Mouse (Mus musculus) CD4-positive, CD25-positive, alpha-beta regulatory T cell, adult 2 months (primary cell): ENCODE data around the gene Rmi2.
"Not testable (repeated sequence)": the region's sequence is repeated elsewhere in the genome, so short reads cannot be mapped to it uniquely, and the experiment has no call there.

Experiments
- DNase-seq: peaks from one replicate; pipeline ENCODE4 v3.0.0-alpha.2; 2012; ENCODE audit warnings: low read depth, low spot score

The Rmi2 gene

DNA sequence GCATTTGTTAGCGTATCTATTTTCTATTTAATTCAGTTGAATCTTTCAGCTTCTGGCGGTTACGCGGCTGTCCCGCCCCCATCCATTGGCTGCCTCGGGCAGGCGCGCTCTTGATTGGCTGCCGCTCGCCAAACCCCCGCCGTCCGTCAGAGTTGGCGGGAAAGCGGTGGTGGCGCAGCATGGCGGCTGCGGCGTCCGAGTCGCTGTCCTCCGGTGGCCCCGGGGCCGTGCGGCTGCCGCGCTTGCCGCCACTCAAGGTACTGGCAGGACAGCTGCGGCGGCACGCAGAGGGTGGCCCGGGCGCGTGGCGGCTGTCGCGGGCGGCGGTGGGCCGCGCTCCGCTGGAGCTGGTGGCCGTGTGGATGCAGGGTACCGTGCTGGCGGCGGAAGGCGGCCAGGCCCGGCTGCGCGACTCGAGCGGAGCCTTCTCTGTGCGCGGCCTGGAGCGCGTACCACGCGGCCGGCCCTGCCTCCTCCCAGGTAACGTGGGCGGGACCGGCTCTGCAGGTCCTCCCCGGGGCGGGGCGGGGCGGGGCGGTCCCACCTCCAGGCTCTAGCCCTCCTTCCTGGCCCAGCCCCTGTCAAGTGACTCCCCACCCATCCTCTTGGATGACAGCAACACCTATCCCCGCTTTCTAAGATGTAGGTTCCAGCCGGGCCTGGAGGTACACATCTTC lies at the start of gene Rmi2:
Gene Rmi2, plus strand, starts transcription at position 149 of the 677 bp plus-strand sequence.
- peak; percentile 93 for DNase-seq

DNA sequence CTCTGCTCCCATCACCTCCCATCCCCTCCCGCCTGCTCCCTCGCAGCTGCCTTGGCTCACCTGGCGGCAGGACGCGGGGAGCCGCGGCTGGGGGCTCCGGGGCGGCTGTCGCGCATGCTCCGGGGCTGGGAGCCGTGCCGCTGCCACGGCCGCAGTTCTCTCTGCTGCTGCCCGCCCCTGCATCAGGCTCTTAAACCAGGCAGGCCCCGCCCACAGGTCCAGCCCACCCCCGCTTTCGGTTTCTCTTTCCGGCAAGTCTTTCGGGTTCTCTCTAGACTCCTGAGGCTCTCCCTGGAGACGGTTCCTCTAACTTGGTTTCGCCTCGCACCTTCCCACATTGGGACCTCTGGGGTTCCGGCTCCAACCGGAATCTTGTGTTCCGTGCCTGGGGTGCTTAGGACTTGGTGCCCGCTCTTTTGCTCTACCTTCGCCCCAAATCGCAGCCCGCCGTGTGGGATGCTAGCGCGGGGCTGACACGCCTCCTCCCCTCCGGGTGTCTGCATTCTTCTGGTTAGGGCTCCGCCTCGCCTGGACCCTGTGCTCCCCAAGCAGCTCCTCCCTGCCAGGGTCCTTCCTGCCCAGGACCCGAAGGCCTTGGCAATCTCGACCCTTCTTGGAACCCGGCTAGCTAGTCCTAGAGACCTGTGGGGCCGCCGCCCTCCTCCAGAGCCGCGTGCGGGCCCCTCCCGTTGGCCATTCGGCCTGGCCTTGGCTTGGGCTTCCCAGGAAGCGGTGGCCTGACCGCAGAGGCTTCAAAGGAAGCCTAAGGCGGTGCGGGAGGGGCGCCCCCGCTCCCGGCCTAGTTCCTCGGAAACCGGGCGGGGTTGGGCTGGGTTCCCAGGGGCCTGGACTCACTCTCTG lies 49.3 kb upstream of the Rmi2 start, which contains the start of gene Socs1:
Gene Socs1, minus strand, starts transcription at position 166 of the 861 bp plus-strand sequence.
- DNase-seq: peak; percentile 98

DNA sequence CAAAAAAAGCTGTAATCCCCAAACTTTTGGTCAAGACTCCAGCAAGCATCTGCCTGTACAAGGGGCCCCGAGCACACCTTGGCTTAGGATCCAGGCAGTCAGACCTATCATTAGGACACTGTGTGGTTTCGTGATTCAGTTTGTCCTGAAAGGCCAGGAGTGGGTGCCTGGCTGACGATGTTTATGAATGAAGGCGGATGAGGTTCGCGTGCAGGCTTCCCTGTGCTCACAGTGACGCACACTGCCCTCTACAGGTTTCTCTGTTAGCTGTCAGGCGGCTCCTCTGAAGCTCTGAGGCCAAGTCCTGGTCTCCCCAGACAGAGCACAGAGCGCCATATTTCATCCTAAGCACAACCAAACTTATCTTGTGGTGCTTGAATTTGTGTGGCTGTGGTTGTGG lies 48.6 kb upstream of the Rmi2 start:
- DNase-seq: peak; percentile 95

DNA sequence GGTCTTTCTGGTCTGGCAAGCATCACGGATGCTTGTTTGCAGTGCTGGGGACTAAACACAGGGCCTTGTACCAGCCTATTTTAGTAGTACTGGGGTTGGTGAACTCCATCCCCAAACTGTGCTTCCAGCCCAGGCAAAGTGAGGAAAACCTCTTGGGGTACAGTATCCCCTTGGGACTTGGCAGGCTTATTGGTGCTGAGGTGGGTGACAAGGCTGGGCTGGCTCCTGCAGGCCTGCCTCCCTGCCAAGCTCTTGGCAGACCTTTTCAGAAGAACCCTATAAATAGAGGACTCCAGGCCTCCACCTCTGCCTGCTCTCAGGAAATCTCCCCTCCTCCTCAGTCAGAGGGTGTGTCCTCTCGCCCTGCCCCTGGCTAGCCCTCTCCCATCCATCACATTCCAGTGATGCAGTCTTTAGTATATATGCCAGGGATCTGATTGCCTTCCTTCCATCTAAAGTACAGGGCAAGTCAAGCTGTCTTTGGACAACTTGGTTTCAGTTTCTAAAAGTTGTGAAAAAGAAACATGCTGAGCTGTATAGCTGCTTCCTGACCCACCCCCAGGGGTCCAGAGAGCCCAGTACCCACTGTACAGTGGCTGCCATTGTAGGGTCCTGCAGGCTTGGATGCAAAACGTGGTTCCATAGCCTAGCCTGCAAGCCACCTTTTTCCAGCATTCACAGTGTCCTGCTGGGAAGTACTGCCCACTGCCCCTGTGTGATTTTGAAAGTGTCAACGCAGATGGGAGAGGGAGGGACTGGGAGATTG lies 47.9 kb upstream of the Rmi2 start:
- peak; percentile 28 for DNase-seq

DNA sequence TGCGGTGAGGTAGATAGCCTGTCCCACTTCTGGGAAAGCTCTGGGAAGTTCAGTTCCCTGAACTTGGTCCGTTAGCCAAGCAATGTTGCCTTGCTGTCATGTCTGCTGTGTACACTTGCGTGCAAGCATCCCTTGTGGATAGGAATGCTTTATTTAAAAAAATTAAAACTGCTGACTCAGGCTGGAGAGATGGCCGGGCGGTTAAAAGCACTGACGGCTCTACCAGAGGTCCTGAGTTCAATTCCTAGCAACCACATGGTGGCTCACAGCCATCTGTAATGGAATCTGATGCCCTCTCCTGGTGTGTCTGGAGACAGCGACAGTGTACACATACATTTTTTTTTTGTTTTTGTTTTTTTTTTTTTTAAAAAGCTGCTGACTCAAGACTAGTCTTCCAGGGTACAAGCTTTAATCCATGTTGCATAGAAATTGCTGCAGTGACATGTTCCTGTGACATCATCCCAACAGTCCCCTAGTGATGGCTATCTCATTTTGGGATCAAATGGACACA lies 47.3 kb upstream of the Rmi2 start:
- DNase-seq: no peak

DNA sequence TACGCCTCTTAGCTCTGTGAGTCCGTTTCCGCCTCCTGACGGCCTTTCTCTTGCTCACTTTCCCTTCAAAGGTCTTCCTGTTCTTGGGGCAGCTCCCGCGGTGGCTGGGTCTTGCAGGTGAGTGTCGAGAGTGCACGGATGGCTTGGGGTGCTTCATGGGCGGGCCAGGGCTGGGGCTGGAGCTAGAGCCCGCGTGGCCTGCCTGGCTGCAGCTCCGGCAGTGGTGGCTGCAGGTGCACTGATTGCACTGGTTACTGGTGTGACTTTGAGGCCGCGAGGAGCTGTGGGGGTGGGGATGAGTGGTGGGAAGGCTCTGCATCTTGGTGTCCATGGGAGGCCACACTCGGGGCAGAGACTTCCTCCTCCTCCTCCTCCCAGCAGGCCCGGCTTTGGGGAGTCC lies 46.6 kb upstream of the Rmi2 start, which contains the start of gene Tnp2:
Gene Tnp2, minus strand, starts transcription at position 390 of the 400 bp plus-strand sequence.
- DNase-seq: peak; percentile 63

DNA sequence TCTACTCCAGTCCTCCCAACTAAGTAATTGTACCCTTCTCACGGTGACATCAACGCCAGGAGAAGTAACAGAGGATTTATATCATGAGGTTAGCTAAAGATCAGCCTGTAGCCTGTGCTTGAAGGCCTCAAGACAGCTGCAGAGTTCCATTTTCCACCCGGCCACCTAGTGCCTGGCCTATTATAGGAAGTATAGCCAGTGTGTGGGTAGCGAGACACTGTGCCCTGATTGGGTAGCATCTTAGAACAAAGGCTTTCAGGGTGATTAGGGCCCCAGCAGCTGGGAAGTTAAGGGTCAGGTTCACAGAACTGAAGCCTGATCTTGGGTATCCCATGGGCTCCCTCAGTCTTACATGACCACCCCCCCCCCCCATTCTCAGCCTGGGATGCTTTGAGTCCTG lies 46.0 kb upstream of the Rmi2 start:
- peak; percentile 56 for DNase-seq

DNA sequence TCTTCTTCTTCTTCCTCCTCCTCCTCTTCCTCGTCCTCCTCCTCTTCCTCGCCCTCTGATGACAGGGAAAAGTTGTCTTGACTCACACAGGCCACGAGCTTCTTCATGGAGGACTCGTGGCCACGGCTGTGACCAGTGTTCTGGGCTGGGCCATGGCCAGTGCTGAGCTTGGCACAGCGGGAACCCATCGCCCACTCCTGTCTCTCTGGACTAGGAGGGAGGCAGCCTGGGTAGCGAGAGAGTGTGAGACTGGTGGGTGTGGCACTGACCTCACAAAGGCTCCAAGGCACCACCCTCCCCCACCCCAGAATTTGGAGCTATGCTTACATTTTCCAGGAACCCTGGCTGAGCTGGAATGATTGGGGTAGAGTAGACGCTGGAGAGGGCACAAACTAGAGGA lies 44.2 kb upstream of the Rmi2 start, which contains the start of gene Prm3:
Gene Prm3, minus strand, starts transcription at position 213 of the 400 bp plus-strand sequence.
- no peak for DNase-seq

DNA sequence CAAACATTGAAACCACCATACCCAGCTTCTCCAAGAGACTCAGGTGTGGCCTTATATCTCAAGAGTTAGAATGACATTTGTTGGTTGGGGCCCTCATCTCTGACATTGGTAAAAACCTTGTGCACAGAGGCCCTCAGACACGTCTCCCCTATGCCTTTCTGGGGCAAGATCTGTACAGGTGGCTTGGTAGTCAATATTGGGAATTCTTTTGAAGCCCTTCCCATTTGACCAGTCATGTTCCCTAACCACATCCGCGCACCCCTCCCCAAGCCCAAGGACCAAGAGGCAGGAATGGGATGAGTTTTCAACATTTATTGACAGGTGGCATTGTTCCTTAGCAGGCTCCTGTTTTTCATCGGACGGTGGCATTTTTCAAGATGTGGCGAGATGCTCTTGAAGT lies 38.8 kb upstream of the Rmi2 start, which contains the start of gene Prm2:
Gene Prm2, minus strand, starts transcription at position 101 of the 400 bp plus-strand sequence.
- no peak for DNase-seq

DNA sequence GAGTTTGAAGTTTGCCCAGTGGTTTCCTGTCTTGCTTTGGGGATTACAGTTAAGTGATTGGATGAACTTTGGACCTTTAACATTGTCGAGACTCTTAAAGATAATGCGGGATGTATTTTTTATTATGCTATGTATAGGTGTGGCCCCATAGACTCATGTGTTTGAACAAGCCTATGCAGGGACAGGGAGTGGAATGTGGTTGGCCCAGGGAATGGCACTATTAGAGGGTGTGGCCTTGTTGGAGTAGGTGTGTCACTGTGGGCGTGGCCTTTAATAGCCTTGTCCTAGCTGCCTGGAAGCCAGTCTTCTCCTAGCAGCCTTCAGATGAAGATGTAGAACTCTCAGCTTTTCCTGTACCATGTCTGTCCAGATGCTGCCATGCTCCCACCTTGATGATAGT lies 32.4 kb upstream of the Rmi2 start:
- not testable (repeated sequence) for DNase-seq

DNA sequence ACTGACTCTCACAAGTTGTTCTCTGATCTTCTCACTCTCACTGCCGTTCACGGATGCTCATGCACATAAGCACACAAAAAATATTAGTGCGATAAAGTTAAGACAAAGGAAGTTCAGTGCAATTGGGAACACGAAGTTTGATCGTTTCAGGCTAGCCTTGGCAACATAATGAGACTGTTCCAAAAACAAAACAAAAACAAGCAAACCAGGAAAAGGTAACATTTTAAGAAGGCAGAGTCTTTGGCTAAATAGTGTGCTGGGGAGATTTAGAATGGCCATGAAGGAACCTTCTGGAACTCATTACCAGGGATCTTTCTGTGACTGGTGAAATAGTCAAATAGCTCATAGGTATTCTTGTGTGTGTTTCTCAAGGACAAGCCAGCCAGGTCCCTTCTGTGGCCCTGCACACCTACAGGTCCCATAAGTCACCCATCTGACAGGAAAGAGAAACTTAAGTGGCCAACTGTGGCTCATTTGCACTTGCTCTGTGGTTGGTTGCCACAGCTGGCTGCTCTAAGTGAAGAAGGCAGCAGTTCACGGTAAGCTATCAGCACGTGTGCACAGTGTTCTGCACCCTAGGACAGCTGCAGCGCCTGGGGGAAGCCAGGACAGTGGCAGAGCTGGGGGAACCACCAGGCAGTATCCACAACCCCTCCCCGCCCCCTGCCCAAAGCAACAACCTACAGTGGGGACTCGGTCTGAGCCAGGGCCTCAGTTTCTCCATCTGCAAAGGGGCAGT lies 28.9 kb upstream of the Rmi2 start, which contains the start of gene Prm1:
Gene Prm1, minus strand, starts transcription at position 51 of the 739 bp plus-strand sequence.
- DNase-seq: peak; percentile 29

DNA sequence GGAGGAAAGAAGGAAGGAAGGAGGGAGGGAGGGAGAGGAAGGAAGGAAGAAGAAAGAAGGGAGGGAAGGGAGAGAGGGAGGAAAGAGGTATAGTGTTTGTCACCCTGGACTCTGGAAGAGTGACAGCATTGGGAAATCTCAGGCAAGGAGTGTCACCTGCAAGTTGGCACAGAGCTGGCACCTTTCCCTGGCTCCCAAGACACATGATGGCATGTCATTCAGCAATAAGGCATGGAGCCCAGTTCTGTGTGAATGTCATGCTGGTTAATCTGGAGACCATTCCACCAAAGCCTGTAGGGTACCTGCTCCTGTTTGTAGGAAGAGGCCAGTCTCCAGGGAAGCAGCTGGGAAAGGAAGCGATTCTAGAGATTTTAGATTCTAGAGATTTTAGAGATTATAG lies 24.5 kb upstream of the Rmi2 start:
- DNase-seq: no peak

DNA sequence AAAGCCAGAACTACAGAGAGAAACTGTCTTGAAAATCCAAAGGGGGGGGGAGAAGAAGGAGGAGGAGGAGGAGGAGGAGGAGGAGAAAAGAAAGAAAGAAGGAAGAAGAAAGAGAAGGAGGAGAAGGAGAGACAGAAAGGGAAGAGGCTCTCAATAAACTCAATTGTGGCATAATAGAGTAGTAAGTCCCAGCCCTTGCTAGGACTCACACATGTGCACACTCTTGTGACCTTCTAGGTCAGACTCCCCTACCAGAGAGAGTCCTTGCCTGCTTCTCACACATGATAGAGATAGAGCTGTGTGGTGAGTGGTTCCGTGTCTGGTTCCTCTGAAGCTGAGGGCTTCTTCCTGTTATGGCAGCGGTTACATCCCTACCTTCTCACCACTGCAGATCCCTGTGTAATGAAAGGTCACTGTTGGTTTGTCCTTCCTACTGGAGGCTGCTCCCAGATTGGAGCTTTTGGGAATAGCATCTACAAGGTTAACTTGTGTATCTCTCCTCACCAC lies 21.9 kb upstream of the Rmi2 start, which contains the start of gene Gm11172:
Gene Gm11172, plus strand, starts transcription at position 51 of the 507 bp plus-strand sequence.
- peak; percentile 38 for DNase-seq

DNA sequence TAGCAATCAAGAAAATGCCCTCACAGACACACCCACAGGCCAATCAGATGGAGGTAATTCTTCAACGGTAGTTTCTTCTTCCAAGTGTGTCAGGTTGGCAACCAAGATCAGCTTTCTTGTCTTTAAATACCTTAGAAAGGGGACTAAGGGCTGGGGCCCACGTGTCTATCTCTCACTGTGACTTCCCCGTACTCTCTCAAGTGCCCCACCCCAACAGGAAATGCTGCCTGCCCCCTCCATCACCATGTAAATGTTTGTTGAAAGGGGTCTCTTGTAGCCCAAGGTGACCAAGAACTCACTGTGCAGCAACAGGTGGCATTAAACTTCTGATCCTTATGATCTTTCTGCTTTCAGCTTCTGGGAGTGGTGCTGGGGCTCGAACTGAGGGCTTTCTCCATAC lies 21.1 kb upstream of the Rmi2 start:
- DNase-seq: no peak

DNA sequence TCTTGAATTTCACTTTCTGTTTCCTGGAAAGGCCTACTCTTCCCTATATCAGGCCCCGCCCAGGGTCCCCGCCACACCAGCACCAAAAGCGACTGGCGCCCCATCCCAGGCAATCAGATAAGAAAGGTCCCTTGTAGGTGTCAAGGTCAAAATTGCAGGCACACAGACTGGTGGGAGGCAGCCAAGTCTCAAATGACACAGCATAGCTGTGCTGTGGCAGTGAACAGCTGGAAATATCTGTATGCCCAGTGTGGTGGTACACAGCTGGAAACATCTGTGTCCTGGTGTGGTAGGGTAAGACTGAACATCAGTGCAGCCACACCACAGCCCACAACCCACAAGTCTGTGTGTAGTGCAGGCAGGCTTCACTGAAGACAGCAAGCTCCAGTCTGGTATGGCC lies 20.0 kb upstream of the Rmi2 start:
- peak; percentile 34 for DNase-seq

DNA sequence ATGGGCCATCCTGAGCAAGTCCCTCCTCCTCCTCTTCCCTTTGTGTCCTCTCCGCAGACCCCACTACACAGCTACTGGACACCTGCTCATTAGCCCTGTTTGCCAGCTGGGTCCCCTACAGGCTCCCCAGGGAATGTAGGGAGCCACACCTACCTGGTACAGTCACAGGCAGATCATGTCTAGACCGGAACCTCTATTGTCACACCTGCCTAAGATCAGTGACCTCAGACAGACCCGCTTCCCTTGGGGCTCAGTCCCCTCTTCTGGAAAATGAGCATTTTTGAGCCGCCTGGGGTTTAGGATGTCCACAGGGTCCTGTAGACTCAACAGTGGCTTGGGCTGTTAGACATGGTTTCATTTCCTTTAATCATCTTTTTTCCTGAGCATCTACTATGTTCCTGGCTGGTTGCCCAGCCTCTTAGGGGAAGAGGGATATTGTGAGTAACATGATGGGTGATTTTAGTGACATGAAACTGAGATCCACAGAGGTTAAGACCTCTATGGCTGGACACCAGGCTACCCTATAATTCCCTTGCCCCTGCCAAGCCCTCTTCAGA lies 16.2 kb upstream of the Rmi2 start:
- DNase-seq: no peak

DNA sequence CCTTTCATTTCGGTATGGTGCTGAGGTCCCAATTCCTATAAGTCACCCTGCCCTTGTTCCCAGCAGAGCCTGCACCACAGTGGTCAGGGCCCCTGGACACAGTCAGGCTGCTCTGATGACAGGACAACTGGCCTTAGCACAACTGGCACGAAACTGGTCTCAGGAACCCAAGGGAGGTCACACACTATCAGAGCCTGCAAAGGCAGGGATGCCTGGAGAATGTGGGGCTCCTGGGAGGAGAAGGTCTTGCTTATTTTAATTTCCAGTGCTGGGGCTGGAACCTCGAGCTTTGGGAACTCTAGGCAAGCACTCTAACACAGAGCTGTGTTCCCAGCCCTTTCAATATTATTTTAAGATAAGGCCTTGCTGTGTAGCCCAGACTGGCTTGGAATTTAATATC lies 14.9 kb upstream of the Rmi2 start:
- no peak for DNase-seq

DNA sequence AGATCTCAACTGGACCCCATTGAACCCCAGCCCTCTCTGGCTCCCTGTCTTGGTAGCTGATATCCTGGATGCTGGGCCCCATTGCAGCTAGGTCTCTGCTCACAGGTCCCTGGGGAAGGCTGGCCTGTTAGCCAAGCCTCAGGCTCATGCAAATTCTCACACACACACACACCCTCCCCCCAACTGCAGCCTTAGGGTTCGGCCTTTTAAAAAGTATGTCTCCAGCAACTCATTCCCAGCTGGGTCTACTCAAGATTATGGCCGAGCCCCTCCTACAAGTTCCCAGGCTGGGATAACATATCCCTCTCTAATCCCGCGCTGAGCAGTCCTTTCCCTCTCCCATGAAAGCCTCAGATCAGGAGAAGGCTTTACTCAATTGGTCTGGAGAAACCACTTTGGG lies 13.5 kb upstream of the Rmi2 start:
- no peak for DNase-seq

DNA sequence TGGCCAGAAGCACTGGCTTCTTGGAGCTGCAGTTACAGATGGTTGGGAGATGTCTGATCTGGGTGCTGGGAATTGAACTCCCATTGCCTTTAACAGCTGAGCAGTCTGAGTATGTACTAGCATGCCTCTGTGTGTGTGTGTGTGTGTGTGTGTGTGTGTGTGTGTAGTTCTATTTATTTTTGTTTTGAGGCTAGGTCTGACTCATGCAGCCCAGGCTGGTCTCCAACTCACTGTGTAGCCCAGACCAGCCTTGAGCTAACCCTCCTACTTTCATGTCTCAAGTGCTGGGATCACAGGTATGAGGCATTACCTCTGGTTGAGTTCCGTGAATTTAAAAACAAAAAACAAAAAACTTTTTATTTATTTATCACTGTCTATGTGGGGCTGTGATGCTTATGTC lies 10.3 kb upstream of the Rmi2 start:
- no peak for DNase-seq

DNA sequence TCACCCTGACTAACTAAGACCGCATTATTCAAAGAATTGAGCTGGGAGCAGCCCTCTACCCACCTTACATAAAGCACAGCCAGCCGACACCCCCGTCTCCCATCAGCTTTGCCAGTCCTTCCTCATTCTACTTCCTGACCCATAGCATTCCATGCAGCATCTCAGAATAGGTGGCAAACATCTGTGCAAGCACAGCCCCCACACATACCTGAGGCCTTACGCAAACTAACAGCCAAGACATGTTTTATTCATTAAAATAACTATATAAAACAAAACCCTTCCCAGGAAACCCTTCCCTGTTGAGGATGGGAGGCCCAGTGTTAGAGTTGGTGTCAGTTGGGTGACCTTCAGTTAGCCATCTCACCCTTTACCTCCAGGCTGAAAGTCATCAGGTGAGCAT lies 9.0 kb upstream of the Rmi2 start:
- DNase-seq: no peak
